Mouse (Mus musculus): ENCODE data around the gene Denr. TPM values are rescaled to one million over a fixed set of nuclear protein-coding genes. Genes with fewer than 3 reads are reported as not detected.

Denr gene
- polyA plus RNA-seq, 1 experiment from 2014 or later, result 184 TPM

DNA sequence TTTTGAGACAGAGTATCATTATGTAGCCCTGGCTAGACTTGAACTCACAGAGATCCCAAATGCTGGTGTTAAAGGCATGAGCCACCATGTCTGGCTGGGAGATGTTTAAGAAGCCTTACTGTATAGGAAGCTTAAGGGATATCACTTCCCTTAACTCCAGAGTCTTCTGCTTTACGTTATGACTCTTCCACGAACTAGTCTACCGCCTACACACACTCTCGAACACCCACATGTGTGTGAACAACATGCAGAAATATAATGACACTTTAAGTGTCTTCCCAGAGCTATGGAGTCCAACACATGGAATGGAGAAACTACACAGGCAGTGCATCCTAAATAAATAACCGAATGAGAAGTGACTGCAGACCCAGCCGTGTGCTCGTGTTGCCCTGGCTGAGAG is 23.1 kb upstream of the Denr start:
- H3K9ac ChIP-seq (replicated peaks), result no peak overlapping the region
- no peak overlapping the region for H3K4me3 ChIP-seq (replicated peaks)
- H3K9me3 ChIP-seq, result no peaks in the 10 kb centered on the region
- no peak overlapping the region for H3K27ac ChIP-seq
- no peaks in the 10 kb centered on the region for H3K27me3 ChIP-seq
- no peak overlapping the region for H3K4me2 ChIP-seq
- peaks cover 11% of the 10 kb centered on the region for H3K4me1 ChIP-seq (replicated peaks)
- no peaks in the 10 kb centered on the region for H3K36me3 ChIP-seq
- ATAC-seq (ENCODE audit: insufficient number of reproducible peaks, insufficient read depth, low FRiP score, low TSS enrichment, low read depth), result no peak
- 81% methylated on average over 7 of the region's 7 CpGs for WGBS

DNA sequence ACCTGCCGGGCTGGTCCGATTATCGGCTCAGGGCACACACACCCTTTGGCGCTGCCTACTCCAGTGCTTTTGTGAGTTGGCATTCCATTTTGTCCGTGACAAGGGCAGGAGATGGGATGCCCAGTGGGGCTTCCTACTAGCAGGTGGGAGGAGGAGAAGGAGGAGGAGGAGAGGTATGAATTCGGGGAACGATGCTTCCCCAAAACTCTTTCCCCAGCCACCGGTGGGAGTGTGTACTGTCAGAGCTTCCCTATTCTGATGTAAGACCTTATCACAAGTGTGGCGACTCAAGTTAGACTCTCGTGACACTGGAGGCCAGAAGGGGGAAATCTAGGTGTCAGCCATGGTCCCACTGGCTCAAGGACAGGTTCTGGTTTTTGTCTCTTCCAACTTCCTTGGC is 22.6 kb upstream of the Denr start:
- H3K27me3 ChIP-seq, result no peaks in the 10 kb centered on the region
- H3K36me3 ChIP-seq, result no peaks in the 10 kb centered on the region
- WGBS, result 78% methylated on average over 10 of the region's 10 CpGs
- no peak overlapping the region for H3K27ac ChIP-seq
- no peak overlapping the region for H3K9ac ChIP-seq (replicated peaks)
- no peak overlapping the region for H3K4me3 ChIP-seq (replicated peaks)
- H3K4me2 ChIP-seq, result no peak overlapping the region
- ATAC-seq (ENCODE audit: insufficient number of reproducible peaks, insufficient read depth, low FRiP score, low TSS enrichment, low read depth), result no peak
- H3K4me1 ChIP-seq (replicated peaks), result peaks cover 10% of the 10 kb centered on the region
- H3K9me3 ChIP-seq, result no peaks in the 10 kb centered on the region

DNA sequence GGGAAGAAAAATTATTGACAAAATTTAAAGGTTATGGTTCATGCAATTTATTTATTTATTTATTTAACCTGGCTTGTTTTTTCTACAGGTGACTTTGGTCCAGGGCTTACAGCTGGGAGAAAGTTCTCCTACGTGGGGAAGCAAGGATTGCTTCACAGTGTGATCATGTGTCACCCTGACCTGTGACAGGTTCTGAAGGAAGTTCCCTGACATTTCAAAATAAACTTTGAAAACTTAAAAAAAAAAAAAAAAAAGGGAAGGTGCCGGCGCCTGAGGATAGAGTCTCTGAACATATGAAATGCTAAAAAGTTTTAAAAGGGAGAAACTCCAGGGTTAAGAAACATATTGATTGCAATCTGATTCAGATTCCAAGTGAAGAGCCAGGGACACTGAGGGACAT is 20.6 kb upstream of the Denr start:
- no peaks in the 10 kb centered on the region for H3K27me3 ChIP-seq
- H3K27ac ChIP-seq, result no peak overlapping the region
- H3K36me3 ChIP-seq, result no peaks in the 10 kb centered on the region
- H3K9me3 ChIP-seq, result no peaks in the 10 kb centered on the region
- 79% methylated on average over 3 of the region's 3 CpGs for WGBS
- ATAC-seq (ENCODE audit: insufficient number of reproducible peaks, insufficient read depth, low FRiP score, low TSS enrichment, low read depth), result no peak
- H3K4me2 ChIP-seq, result no peak overlapping the region
- no peak overlapping the region for H3K9ac ChIP-seq (replicated peaks)
- no peak overlapping the region for H3K4me3 ChIP-seq (replicated peaks)
- no peaks in the 10 kb centered on the region for H3K4me1 ChIP-seq (replicated peaks)

DNA sequence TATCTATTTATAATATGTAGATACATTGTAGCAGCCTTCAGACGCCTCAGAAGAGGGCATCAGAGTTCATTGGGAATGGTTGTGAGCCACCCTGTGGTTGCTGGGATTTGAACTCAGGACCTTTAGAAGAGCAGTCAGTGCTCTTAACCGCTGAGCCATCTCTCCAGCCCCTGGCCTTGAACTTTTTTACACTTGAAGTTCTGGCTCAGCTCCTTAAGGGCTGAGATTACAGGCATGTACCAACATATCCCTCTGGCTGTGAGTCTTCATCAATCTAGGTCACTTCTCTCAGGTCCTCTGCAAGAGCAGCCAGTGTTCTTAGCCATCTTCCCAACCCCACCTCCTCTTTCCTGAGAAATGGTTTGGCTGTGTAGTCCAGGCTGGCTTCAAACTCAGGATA is 16.7 kb upstream of the Denr start:
- H3K9me3 ChIP-seq, result no peaks in the 10 kb centered on the region
- H3K4me3 ChIP-seq (replicated peaks), result no peak overlapping the region
- no peaks in the 10 kb centered on the region for H3K4me1 ChIP-seq (replicated peaks)
- no peak overlapping the region for H3K4me2 ChIP-seq
- no peaks in the 10 kb centered on the region for H3K36me3 ChIP-seq
- 69% methylated on average over 2 of the region's 2 CpGs for WGBS
- H3K27ac ChIP-seq, result no peak overlapping the region
- no peak overlapping the region for H3K9ac ChIP-seq (replicated peaks)
- no peak for ATAC-seq (ENCODE audit: insufficient number of reproducible peaks, insufficient read depth, low FRiP score, low TSS enrichment, low read depth)
- no peaks in the 10 kb centered on the region for H3K27me3 ChIP-seq

DNA sequence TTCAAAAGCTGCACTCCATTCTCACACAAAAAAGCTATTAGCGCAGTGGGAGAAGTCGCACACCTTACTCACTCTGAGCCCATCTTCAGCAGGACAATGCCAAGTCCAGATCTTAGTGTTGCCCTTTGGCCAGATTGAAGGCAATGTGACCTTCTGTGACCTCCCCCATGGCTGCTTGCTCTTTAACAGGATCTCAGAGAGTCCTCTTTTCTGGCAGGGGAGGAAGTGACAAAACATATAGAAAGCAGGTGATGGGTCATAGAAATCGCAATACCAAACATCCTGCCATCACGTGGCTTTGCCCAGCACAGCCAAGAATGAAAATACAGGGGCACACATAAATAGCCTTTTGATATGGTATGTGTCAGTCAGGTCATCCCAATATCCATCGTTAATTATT is 16.0 kb upstream of the Denr start:
- H3K9ac ChIP-seq (replicated peaks), result no peak overlapping the region
- H3K36me3 ChIP-seq, result no peaks in the 10 kb centered on the region
- WGBS, result 78% methylated on average over 5 of the region's 5 CpGs
- no peak for ATAC-seq (ENCODE audit: insufficient number of reproducible peaks, insufficient read depth, low FRiP score, low TSS enrichment, low read depth)
- no peak overlapping the region for H3K27ac ChIP-seq
- no peaks in the 10 kb centered on the region for H3K27me3 ChIP-seq
- H3K4me2 ChIP-seq, result no peak overlapping the region
- no peaks in the 10 kb centered on the region for H3K9me3 ChIP-seq
- no peak overlapping the region for H3K4me3 ChIP-seq (replicated peaks)
- H3K4me1 ChIP-seq (replicated peaks), result no peaks in the 10 kb centered on the region

DNA sequence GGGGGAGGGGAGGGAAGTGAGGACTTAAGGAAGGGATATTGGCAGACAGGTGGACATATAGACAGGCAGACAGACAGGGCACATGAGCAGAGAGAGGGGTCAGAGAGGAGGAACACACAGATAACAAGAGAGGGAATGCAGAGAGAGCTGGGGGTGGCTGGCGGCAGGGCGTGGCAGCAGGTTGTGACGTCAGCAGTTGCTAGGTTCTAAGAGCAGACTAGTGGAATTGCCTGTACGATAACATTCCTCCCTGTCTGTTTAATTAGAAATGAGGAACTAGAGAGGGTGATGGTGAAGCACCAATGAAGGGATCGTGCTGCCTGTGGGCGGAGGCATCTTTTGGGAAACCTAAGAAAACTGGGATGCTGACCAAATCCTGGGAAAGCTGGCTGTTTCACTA is 15.3 kb upstream of the Denr start:
- no peak overlapping the region for H3K4me3 ChIP-seq (replicated peaks)
- H3K36me3 ChIP-seq, result no peaks in the 10 kb centered on the region
- H3K4me1 ChIP-seq (replicated peaks), result no peaks in the 10 kb centered on the region
- WGBS, result 55% methylated on average over 6 of the region's 6 CpGs
- H3K9me3 ChIP-seq, result no peaks in the 10 kb centered on the region
- H3K4me2 ChIP-seq, result no peak overlapping the region
- H3K9ac ChIP-seq (replicated peaks), result no peak overlapping the region
- no peaks in the 10 kb centered on the region for H3K27me3 ChIP-seq
- no peak overlapping the region for H3K27ac ChIP-seq
- ATAC-seq (ENCODE audit: insufficient number of reproducible peaks, insufficient read depth, low FRiP score, low TSS enrichment, low read depth), result no peak

DNA sequence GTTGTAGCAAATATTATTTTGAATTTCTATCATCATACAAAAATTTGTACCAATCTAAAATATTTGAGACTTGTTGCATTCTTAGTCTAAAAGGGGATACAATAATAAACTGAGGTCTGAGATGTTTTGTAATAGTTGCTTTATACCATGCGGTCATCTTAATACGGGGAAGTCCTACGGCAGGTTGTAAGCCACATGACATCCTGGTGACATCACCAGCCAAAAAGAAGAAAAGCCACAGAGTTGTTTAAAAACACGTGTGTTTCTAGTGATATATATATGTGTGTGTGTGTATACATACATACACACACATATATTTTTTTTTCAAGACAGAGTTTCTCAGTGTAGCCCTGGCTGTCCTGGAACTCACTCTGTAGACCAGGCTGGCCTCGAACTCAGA is 13.5 kb upstream of the Denr start:
- Histone ChIP-seq H3K9me3 (no peaks in the 10 kb centered on the region), H3K27ac (no peak overlapping the region), H3K27me3 (no peaks in the 10 kb centered on the region), H3K36me3 (no peaks in the 10 kb centered on the region), H3K4me3 (replicated peaks) (no peak overlapping the region), H3K4me2 (no peak overlapping the region), H3K4me1 (replicated peaks) (no peaks in the 10 kb centered on the region), H3K9ac (replicated peaks) (no peak overlapping the region)
- 90% methylated on average over 5 of the region's 5 CpGs for WGBS
- no peak for ATAC-seq (ENCODE audit: insufficient number of reproducible peaks, insufficient read depth, low FRiP score, low TSS enrichment, low read depth)

DNA sequence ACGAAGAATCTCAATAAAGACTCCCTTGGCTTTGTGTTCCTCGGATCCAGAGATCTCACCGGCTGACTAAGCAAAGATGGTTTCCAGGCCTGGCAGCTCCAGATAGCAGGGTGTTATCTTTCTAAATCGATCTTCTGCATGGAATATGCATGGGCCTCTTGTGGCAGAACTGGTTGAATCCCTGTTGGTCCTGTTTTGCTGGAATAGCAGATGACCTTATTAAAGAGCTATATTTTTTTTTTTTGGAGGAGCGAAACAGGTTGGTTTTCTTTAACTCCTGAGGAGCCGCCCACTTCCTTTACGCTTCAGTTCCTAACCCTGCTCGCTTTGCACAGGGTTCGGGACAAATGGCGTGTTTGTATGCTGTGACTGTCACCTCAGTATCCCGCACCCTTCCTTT is 10.6 kb upstream of the Denr start:
- WGBS, result 79% methylated on average over 11 of the region's 11 CpGs

DNA sequence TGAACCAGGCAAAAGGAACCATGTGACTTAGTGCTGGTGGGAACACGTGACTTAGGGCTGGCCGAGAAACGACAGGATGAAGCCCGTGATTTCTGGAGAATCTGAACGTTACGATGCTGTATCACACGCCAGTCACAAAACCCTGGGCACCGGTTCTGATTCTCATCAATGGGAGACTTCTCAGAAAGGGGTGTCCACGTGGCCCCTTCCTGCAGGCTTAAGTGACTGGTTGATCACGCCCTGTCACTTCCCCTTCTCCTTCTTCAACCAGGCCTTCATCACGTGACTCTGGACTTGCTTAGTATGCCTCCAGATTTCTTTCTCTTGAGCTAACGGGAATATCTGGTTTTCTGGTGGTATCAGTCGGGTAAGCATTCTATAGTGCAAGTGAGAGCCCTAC is 9.6 kb upstream of the Denr start:
- no peak for ATAC-seq (ENCODE audit: insufficient number of reproducible peaks, insufficient read depth, low FRiP score, low TSS enrichment, low read depth)
- H3K36me3 ChIP-seq, result no peaks in the 10 kb centered on the region
- H3K4me1 ChIP-seq (replicated peaks), result no peaks in the 10 kb centered on the region
- H3K4me3 ChIP-seq (replicated peaks), result no peak overlapping the region
- H3K27ac ChIP-seq, result no peak overlapping the region
- no peak overlapping the region for H3K4me2 ChIP-seq
- H3K9ac ChIP-seq (replicated peaks), result no peak overlapping the region
- no peaks in the 10 kb centered on the region for H3K27me3 ChIP-seq
- WGBS, result 84% methylated on average over 13 of the region's 13 CpGs
- H3K9me3 ChIP-seq, result no peaks in the 10 kb centered on the region

More for the DNA sequence above, 10.6 kb upstream of the Denr start:
- Histone ChIP-seq H3K27ac (no peak overlapping the region), H3K27me3 (no peaks in the 10 kb centered on the region), H3K4me2 (no peak overlapping the region), H3K4me1 (replicated peaks) (no peaks in the 10 kb centered on the region), H3K9me3 (no peaks in the 10 kb centered on the region), H3K36me3 (no peaks in the 10 kb centered on the region), H3K4me3 (replicated peaks) (no peak overlapping the region), H3K9ac (replicated peaks) (no peak overlapping the region)
- no peak for ATAC-seq (ENCODE audit: insufficient number of reproducible peaks, insufficient read depth, low FRiP score, low TSS enrichment, low read depth)

DNA sequence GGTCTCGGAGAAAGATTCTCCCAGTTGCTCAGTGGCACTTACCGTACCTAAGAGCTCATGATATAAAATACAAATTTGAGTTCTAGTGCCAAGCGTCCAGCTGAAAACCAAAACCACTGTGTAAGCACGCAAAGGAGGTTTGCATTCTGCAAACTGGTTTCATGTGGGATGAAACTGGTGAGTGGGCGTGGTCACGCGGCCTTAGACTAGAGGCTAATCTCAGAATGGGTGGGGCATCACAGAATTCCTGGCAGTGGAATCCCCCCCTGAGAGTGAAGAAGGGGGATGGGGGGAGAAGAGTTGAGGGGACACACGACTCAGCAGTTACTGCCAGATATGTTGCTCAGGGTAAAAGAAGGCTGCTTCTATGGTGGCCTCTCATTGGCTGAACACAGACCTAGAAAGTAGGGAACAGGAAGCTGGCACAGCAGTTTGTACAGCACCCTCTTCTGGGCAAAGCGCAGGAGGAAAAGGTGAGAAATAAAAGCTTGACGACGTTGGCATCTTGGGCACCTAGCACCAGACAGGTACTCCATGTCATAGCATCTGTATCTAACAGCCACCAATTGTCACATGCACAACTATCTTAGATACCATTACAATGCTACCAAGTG is 2.8 kb upstream of the Denr start:
- H3K9me3 ChIP-seq, result no peaks in the 10 kb centered on the region
- H3K36me3 ChIP-seq, result peaks cover 11% of the 10 kb centered on the region
- ATAC-seq (ENCODE audit: insufficient number of reproducible peaks, insufficient read depth, low FRiP score, low TSS enrichment, low read depth), result no peak
- H3K27ac ChIP-seq, result no peak overlapping the region
- no peak overlapping the region for H3K4me2 ChIP-seq
- 72% methylated on average over 11 of the region's 11 CpGs for WGBS
- H3K4me3 ChIP-seq (replicated peaks), result no peak overlapping the region
- no peak overlapping the region for H3K9ac ChIP-seq (replicated peaks)
- H3K4me1 ChIP-seq (replicated peaks), result peaks cover 10% of the 10 kb centered on the region
- no peaks in the 10 kb centered on the region for H3K27me3 ChIP-seq

DNA sequence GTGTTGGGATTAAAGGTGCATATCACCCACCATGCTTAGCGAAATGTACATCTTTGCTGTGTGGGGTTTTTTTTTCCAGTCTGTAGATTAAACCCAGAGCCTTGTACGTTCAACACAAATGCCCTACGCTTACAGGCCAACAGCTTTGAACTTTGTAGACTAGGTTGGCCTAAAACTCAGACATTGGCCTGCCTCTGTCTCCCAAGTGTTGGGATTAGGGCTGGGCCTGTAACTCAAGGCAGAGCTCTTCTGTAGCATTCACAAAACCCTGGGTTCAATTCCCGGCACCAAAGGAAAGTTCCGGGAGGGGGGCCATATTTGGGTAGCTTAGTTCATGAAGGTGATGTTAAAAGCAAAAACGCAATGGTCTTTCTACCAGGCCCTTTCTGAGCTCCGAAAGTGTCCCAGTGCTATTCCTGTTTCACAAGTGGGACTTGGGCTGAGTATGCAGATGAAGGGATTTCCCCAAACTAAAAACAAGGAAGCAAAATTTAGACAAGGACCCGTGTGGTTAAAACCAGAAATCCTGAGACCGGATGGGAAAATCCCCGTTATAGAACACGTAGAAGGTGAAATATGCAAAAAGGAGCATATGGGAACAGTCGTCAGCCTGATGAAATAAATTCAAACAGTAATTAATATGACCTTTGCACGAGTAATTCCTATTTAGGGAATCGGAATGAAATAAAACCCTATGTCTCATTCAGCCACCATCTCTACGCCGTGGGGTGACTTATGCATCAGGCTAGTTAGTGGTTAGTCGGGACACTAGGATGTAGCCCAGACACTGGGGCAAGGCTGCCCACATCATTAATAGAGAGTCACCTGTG is 614 bp upstream of the Denr start:
- no peaks in the 10 kb centered on the region for H3K27me3 ChIP-seq
- peaks cover 32% of the 10 kb centered on the region for H3K36me3 ChIP-seq
- peak overlapping the region; percentile 37 for H3K4me2 ChIP-seq
- no peak for ATAC-seq (ENCODE audit: insufficient number of reproducible peaks, insufficient read depth, low FRiP score, low TSS enrichment, low read depth)
- H3K9me3 ChIP-seq, result no peaks in the 10 kb centered on the region
- no peak overlapping the region for H3K9ac ChIP-seq (replicated peaks)
- H3K4me3 ChIP-seq (replicated peaks), result peak overlapping the region; percentile 95; the same call in 1 of the 2 replicates
- peaks cover 10% of the 10 kb centered on the region for H3K4me1 ChIP-seq (replicated peaks)
- H3K27ac ChIP-seq, result no peak overlapping the region
- WGBS, result 71% methylated on average over 17 of the region's 17 CpGs

DNA sequence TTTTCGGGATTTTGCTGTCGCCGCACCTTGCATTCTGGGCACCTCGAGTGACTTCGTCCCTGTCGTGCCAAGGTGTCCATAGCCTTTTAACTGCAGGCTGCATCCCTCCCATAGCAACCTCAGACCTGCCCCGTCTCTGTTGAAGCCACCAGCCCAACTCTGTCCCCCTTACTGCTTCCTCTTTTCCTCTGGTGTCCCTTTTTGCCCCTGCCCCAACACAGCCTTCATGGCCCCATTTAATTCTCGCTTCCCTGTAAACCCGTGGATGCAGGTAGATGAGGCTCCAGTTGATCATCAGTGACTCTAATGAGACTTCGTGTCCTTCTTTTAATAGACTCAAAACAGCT is 629 bp downstream of the Denr start:
- peaks cover 44% of the 10 kb centered on the region for H3K36me3 ChIP-seq
- no peak for ATAC-seq (ENCODE audit: insufficient number of reproducible peaks, insufficient read depth, low FRiP score, low TSS enrichment, low read depth)
- H3K27me3 ChIP-seq, result no peaks in the 10 kb centered on the region
- no peaks in the 10 kb centered on the region for H3K9me3 ChIP-seq
- peak overlapping the region; percentile 95 for H3K4me3 ChIP-seq (replicated peaks)
- peaks cover 10% of the 10 kb centered on the region for H3K4me1 ChIP-seq (replicated peaks)
- WGBS, result 7% methylated on average over 10 of the region's 10 CpGs
- peak overlapping the region; percentile 85 for H3K4me2 ChIP-seq
- H3K27ac ChIP-seq, result peak overlapping the region; percentile 87
- peak overlapping the region; percentile 98 for H3K9ac ChIP-seq (replicated peaks)
